Mouse (Mus musculus) T-helper 1 cell (primary cell): ENCODE measurements around the gene Lpar2.

ENCODE experiments used
- in situ Hi-C: fragments of 300-600 bp; cut with MboI, MseI; formaldehyde crosslinking; loops from one replicate; pipeline ENCODE4 v1.15.1; 2025; ENCODE audit warnings: high pct_unique_total_duplicates

The Lpar2 gene

GRCm38 (mm10) chr8:69805491-69805890, 16.7 kb upstream of the Lpar2 start:
- in situ Hi-C loops: no loop called here

GRCm38 (mm10) chr8:69807236-69807635, 15.0 kb upstream of the Lpar2 start:
- in situ Hi-C loops: no loop called here

- in situ Hi-C loops: no loop called here
Measured at GRCm38 (mm10) chr8:69808094-69808863, 13.9 kb upstream of the Lpar2 start, which contains the start of gene Gmip. Gmip (plus strand) TSS chr8:69808679.

GRCm38 (mm10) chr8:69808864-69809403, 13.3 kb upstream of the Lpar2 start:
- in situ Hi-C loops: no loop called here

- in situ Hi-C loops: no loop called here
Measured at GRCm38 (mm10) chr8:69809820-69810219, 12.4 kb upstream of the Lpar2 start.

GRCm38 (mm10) chr8:69814881-69815280, 7.3 kb upstream of the Lpar2 start:
- in situ Hi-C loops: no loop called here

GRCm38 (mm10) chr8:69815396-69815795, 6.8 kb upstream of the Lpar2 start:
- in situ Hi-C loops: no loop called here

- in situ Hi-C loops: no loop called here
Measured at GRCm38 (mm10) chr8:69820466-69820865, 1.8 kb upstream of the Lpar2 start.

- in situ Hi-C loops: no loop called here
Measured at GRCm38 (mm10) chr8:69821971-69822385, 251 bp upstream of the Lpar2 start.

- in situ Hi-C loops: no loop called here
Measured at GRCm38 (mm10) chr8:69826371-69826770, 4.1 kb downstream of the Lpar2 start.

- in situ Hi-C loops: no loop called here
Measured at GRCm38 (mm10) chr8:69832298-69832853, 10.1 kb downstream of the Lpar2 start, which contains the start of gene Pbx4. Pbx4 (plus strand) TSS chr8:69832491.

GRCm38 (mm10) chr8:69837057-69837682, 14.9 kb downstream of the Lpar2 start:
- in situ Hi-C loops: no loop called here

- in situ Hi-C loops: no loop called here
Measured at GRCm38 (mm10) chr8:69847167-69848065, 25.2 kb downstream of the Lpar2 start.

GRCm38 (mm10) chr8:69848951-69849350, 26.7 kb downstream of the Lpar2 start:
- in situ Hi-C loops: no loop called here

GRCm38 (mm10) chr8:69849899-69850298, 27.7 kb downstream of the Lpar2 start:
- in situ Hi-C loops: no loop called here

GRCm38 (mm10) chr8:69850926-69851506, 28.8 kb downstream of the Lpar2 start:
- in situ Hi-C loops: no loop called here

GRCm38 (mm10) chr8:69853869-69854268, 31.6 kb downstream of the Lpar2 start:
- in situ Hi-C loops: no loop called here

GRCm38 (mm10) chr8:69860807-69861206, 38.6 kb downstream of the Lpar2 start:
- in situ Hi-C loops: no loop called here

- in situ Hi-C loops: no loop called here
Measured at GRCm38 (mm10) chr8:69861251-69861650, 39.0 kb downstream of the Lpar2 start.

GRCm38 (mm10) chr8:69863387-69864020, 41.3 kb downstream of the Lpar2 start:
- in situ Hi-C loops: no loop called here

- in situ Hi-C loops: no loop called here
Measured at GRCm38 (mm10) chr8:69864180-69864579, 42.0 kb downstream of the Lpar2 start.
